Mouse (Mus musculus) olfactory bulb, adult 2 months (tissue): ENCODE data around the gene Cchcr1. TPM values are rescaled to one million over a fixed set of nuclear protein-coding genes. Genes with fewer than 3 reads are reported as not detected.
A peak's percentile ranks its signal among the peaks of the same experiment; 100 is the strongest.
"Not testable (repeated sequence)": the region's sequence is repeated elsewhere in the genome, so short reads cannot be mapped to it uniquely, and the experiment has no call there.

Experiments
- H3K27ac ChIP-seq: fragments of 200-500 bp; 2 replicates; pipeline ENCODE4 v1.5.1; 2012; ENCODE audit warnings: low read depth, low read length; ENCODE audit not compliant: insufficient read depth
- H3K4me1 ChIP-seq: fragments of 200-500 bp; 2 replicates; pipeline ENCODE4 v1.6.1; 2012; ENCODE audit warnings: low read length; ENCODE audit not compliant: control insufficient read depth, insufficient read depth
- H3K4me3 ChIP-seq: fragments of 200-500 bp; 2 replicates; pipeline ENCODE4 v1.5.1; 2012; ENCODE audit warnings: mild to moderate bottlenecking, low read depth, low read length, moderate library complexity; ENCODE audit not compliant: insufficient read depth
- CTCF ChIP-seq: fragments of 200-500 bp; IDR thresholded peaks from 2 replicates; pipeline ENCODE4 v1.5.1; 2012; ENCODE audit warnings: low read depth, mild to moderate bottlenecking, low read length, moderate library complexity; ENCODE audit not compliant: insufficient read depth
- POLR2A ChIP-seq: fragments of 200-500 bp; IDR thresholded peaks from 2 replicates; pipeline ENCODE4 v1.6.1; 2012; ENCODE audit warnings: mild to moderate bottlenecking, low read depth, low read length, moderate library complexity; ENCODE audit not compliant: insufficient read depth
- WGBS: fragments of 180-500 bp; shearing (Covaris S2); methylation state at CpG from one replicate; pipeline ENCODE4 v1.1.7; 2018; 5-methylcytosine and 5-hydroxymethylcytosine counted together
- polyA plus RNA-seq: library from polyadenylated mRNA; stranded (reverse); fragments of >200 nt; gene quantifications from 2 replicates; pipeline ENCODE4 v1.2.4, GENCODE M21; 2012; ENCODE audit warnings: low replicate concordance; ENCODE audit not compliant: missing spikeins, insufficient read depth, insufficient read length

The Cchcr1 gene
- polyA plus RNA-seq, result not detected in 2 replicates

DNA sequence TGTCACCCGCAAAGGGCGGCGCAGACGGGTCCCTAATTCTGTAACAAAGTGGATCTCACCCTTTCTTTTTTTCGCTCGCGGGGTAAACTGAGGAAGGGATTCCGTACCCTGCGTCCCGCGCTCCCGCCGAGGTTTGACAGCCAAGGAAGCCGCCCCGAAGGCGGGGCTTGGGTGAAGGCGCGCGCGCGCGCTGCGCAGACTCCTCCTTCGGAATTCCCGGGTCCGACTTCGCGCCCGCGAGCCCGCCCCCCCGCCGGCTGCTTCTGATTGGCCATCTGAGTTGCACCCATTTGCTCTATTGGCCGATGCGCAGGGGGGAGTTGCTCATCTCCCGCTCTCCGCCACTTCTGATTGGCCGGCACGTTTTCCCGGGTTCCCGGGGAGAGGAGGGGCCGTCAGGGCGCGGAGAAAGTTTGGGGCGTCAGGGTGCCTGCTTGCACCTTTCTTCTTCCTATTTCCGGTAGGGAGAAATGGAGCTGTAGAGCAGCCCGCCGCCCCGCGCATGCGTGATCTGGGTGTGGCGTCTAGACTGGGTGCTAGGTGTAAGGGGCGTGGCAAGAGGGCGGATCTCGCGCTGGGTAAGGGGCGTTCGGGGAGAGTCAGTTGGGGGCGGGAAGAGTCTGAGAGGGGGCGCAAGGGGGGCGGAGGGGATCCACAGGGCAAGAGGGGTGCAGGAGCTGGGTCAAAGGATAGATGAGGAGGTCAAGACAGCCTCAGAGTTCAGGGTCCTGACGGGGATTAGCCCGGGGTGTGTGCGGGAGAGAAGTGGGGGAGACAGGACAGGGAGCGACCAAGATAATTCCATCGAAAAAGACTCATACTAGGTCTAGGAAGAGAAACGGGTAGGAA is at the start of gene Cchcr1, which contains the start of gene Tcf19:
Cchcr1 (plus strand) TSS at position 449 of the 849 bp plus-strand sequence.
Tcf19 (minus strand) TSS at position 173 of the 849 bp plus-strand sequence.
- H3K4me1 ChIP-seq, result peaks cover 10% of the 10 kb centered on the region
- WGBS, result 1% methylated on average over 67 of the region's 67 CpGs
- H3K4me3 ChIP-seq, result peak within 1 kb of the TSS; percentile 65
- H3K27ac ChIP-seq, result no peak within 1 kb of the TSS
- TF ChIP-seq POLR2A (no peak), CTCF (no peak)

DNA sequence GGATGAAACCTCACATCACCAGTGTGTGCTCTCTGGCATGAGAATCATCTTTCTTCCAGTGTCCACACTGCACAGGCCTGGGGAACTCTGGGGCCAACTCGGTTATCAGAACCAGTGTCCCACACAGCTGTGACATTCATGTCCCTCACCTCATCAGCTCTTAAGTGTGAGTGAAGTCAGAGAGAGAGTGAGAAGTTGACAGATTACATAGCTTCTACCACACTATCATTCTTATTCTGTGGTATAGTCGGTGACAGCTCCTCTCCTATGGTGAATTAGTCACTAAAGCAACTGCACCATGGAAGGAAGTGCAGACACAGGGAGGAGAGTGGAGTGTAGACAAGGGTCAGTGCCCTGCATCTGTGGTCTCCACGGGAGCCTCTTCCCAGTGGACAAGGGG is 48.0 kb upstream of the Cchcr1 start:
- H3K4me1 ChIP-seq, H3K4me3 ChIP-seq, H3K27ac ChIP-seq: not testable (repeated sequence)
- 79% methylated on average over 3 of the region's 3 CpGs for WGBS

DNA sequence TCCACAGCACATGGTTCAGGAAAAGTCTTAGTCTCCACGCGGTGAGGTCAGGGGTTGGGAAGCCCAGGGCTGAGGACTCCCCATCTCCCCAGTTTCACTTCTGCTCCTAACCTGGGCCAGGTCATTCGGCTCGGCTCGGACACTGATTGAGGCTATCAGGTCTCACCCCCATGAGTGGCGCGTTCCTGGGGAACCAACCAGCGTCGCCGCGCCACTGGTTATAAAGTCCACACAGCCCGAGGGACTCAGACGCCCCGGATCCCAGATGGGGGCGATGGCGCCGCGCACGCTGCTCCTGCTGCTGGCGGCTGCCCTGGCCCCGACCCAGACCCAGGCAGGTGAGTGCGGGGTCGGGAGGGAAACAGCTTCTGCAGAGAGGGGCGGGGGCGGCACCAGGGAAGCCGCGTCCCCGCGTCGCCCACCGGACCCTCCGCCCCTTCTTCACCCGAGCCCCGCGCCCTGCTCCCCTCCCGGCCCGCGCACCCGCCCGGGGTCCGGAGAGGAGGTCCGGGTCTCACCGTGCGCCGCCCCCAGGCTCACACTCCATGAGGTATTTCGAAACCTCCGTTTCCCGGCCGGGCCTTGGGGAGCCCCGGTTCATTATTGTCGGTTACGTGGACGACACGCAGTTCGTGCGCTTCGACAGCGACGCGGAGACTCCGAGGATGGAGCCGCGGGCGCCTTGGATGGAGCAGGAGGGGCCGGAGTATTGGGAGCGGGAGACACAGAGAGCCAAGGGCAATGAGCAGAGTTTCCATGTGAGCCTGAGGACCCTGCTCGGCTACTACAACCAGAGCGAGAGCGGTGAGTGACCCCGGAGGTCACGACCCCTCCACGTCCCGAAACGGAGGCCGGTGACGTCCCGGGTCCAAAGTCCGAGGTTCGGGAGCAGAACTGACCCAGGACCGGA is 46.8 kb upstream of the Cchcr1 start, which contains the start of gene H2-Q10:
H2-Q10 (plus strand) TSS at position 248 of the 910 bp plus-strand sequence.
- TF ChIP-seq CTCF (no peak), POLR2A (no peak)
- Histone ChIP-seq H3K4me1 (peaks cover 10% of the 10 kb centered on the region; the same call in 1 of the 2 replicates), H3K4me3 (peak within 1 kb of the TSS; percentile 15), H3K27ac (no peak within 1 kb of the TSS)
- WGBS, result 1% methylated on average over 80 of the region's 80 CpGs

DNA sequence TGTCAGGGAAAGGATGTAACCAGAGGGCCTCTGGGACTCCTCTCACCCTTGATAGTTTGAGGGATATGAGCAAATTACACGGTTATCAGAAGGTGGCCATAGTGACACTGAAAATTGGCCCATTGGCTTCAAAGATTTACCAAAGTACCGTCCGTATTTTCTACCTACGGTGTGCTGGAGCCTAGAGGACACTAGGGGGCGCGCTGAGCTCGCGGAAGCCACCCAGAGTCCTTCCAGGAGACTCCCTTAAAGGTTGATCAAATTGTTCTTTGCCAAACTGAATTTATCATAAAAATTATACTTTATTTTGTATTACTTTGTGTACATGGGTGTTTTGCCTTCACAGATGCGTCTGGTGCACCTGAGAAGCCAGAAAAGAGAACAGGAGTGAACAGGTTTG is 32.8 kb upstream of the Cchcr1 start:
- Histone ChIP-seq H3K4me1 (no peaks in the 10 kb centered on the region; the same call in 1 of the 2 replicates), H3K4me3 (no peak overlapping the region), H3K27ac (no peak overlapping the region)
- 2% methylated on average over 9 of the region's 9 CpGs for WGBS
- TF ChIP-seq CTCF (peak; percentile 76), POLR2A (no peak)

DNA sequence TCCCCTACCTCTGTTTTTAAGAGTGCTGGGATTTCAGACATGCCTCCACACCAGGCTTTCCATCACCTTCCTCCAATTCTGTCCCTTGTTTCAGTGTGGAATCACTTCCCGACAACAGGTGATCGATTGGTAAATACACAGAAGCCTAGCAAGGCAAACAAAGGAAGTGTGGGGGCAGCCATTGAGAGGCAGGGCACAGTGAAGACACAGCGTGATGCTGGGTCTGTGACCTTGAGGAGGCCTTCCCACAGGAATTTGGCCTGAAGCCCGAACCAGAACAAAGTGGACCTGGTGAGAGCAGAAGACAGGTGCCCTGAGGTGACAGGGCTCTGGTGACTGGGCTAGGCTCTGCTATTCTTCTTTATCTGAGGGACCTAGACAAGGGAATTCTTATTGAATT is 31.2 kb upstream of the Cchcr1 start:
- Histone ChIP-seq H3K4me1 (no peaks in the 10 kb centered on the region; the same call in 1 of the 2 replicates), H3K4me3 (no peak overlapping the region), H3K27ac (no peak overlapping the region)
- TF ChIP-seq CTCF, result no peak
- TF ChIP-seq POLR2A, result no peak
- 54% methylated on average over 4 of the region's 4 CpGs for WGBS

DNA sequence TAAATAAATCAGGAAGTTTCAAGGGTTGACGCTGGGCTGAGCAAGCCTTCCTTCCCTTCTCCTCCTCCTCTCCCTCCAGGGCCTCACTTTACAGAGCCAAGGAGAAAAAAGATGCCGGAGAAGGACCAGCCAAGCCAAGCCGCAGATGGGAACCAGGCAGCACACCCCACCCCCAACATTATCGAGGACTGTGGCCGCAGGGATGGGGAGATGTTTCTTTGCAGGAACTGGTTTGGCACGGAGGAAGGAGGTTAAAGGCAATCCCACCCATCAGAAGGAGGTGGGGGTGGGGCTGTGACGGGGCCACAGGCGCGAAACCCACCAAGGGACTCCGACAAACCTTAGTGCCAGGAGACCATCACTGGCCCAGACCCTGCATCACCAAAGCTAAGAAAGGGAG is 30.2 kb upstream of the Cchcr1 start:
- 68% methylated on average over 10 of the region's 10 CpGs for WGBS
- Histone ChIP-seq H3K27ac (no peak overlapping the region), H3K4me3 (no peak overlapping the region), H3K4me1 (no peaks in the 10 kb centered on the region; the same call in 1 of the 2 replicates)
- TF ChIP-seq CTCF, result no peak
- no peak for TF ChIP-seq POLR2A

DNA sequence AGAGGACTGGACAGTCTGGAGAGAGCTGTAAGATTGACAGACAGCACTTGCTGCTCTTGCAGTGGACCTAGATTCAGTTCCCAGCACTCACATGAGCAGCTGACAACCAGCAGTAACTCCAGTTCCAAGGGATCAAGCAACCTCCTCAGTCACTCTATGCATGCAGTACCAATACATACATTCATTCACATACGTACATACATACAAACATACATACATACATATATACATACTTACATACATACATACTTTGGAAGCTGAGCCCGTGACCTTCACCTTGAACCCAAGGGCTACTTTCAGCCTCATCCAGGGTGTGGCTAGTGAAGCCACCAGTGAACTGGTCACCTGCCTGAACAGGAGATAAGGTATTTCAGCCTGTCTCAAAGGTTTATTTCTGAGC is 28.9 kb upstream of the Cchcr1 start:
- no peak for TF ChIP-seq POLR2A
- TF ChIP-seq CTCF, result no peak
- 96% methylated on average over 2 of the region's 2 CpGs for WGBS
- Histone ChIP-seq H3K4me3 (no peak overlapping the region), H3K27ac (no peak overlapping the region), H3K4me1 (no peaks in the 10 kb centered on the region; the same call in 1 of the 2 replicates)

DNA sequence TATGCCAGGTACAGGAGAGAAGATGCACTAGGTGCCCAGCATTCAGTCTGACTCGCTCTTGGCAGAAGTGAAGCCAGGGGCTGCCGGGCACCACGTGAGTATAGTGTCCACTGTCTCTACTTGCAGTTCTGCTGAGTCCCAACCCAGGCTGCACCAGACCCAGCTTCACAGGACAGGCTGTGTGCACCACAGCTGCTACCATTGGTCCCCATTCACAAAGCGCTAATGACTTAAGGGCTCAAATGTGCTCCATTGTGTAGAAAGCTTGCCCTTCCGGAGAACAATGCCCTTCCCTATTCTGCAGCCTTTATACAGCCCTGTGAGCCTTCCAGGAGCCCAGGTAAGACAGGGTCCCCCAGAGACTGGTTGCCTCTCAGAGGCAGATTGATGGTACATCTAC is 26.6 kb upstream of the Cchcr1 start:
- Histone ChIP-seq H3K4me1 (no peaks in the 10 kb centered on the region; the same call in 1 of the 2 replicates), H3K4me3 (no peak overlapping the region), H3K27ac (no peak overlapping the region)
- 45% methylated on average over 5 of the region's 5 CpGs for WGBS
- TF ChIP-seq CTCF, result no peak
- TF ChIP-seq POLR2A, result no peak

DNA sequence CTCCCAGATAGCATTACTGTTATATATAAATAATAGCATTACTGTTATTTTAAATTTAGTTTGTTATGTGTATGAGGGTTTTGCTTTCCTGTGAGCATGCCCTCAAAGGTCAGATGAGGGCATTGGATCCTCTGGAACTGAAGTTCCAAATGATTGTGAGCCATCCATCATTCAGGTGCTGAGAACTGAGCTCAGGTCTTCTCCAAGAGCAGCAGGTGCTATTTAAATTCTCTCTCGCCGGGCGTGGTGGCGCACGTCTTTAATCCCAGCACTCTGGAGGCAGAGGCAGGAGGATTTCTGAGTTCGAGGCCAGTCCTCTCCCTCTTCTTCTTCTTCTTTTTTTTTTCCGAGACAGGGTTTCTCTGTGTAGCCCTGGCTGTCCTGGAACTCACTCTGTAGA is 19.8 kb upstream of the Cchcr1 start:
- Histone ChIP-seq H3K4me1 (no peaks in the 10 kb centered on the region), H3K27ac (no peak overlapping the region), H3K4me3 (no peak overlapping the region)
- TF ChIP-seq POLR2A (no peak), CTCF (no peak)
- WGBS, result 98% methylated on average over 7 of the region's 7 CpGs
